Mouse (Mus musculus): ENCODE measurements around the gene Snx10. TPM values are rescaled to one million over a fixed set of nuclear protein-coding genes. Genes with fewer than 3 reads are reported as not detected.

Gene Snx10
- polyA plus RNA-seq, 1 experiment: 2.4 TPM

- no peaks in the 10 kb centered on the region for H3K27me3 ChIP-seq (ENCODE audit: control insufficient read depth, insufficient read depth, low read length)
- no peak overlapping the region for H3K4me3 ChIP-seq (ENCODE audit: extremely low read depth, insufficient read depth, insufficient read length)
- no peaks in the 10 kb centered on the region for H3K36me3 ChIP-seq (ENCODE audit: control insufficient read depth, insufficient read depth, low read length)
- peak; percentile 53 to 68 for DNase-seq (ENCODE audit: low read depth in 1 of 2, low spot score in 2 of 2)
- peak; percentile 74; the same call in 1 of the 2 replicates for TF ChIP-seq CTCF (IDR thresholded peaks at IDR 0.05; ENCODE audit: extremely low read depth, insufficient read depth, insufficient read length, insufficient replicate concordance)
- TF ChIP-seq POLR2A (IDR thresholded peaks at IDR 0.05; ENCODE audit: low read depth, low read length): no peak
- 40% methylated on average over 18 of the region's 18 CpGs for WGBS
- H3K4me1 ChIP-seq (ENCODE audit: control insufficient read depth, insufficient read depth, insufficient read length): no peaks in the 10 kb centered on the region
- no peak overlapping the region for H3K27ac ChIP-seq (ENCODE audit: insufficient read depth, low read length)
These were observed 56.5 kb downstream of the Snx10 start for GRCm38 (mm10) chr6:51580040-51580680.

- 96% methylated on average over 9 of the region's 9 CpGs for WGBS
- no peak for DNase-seq (ENCODE audit: low read depth in 1 of 2, low spot score in 2 of 2)
- H3K4me1 ChIP-seq (ENCODE audit: control insufficient read depth, insufficient read depth, insufficient read length): no peaks in the 10 kb centered on the region
- H3K27me3 ChIP-seq (ENCODE audit: control insufficient read depth, insufficient read depth, low read length): no peaks in the 10 kb centered on the region
- H3K27ac ChIP-seq (ENCODE audit: insufficient read depth, low read length): no peak overlapping the region
- TF ChIP-seq CTCF (IDR thresholded peaks at IDR 0.05; ENCODE audit: extremely low read depth, insufficient read depth, insufficient read length, insufficient replicate concordance) (no peak), POLR2A (IDR thresholded peaks at IDR 0.05; ENCODE audit: low read depth, low read length) (no peak)
- no peak overlapping the region for H3K4me3 ChIP-seq (ENCODE audit: extremely low read depth, insufficient read depth, insufficient read length)
- H3K36me3 ChIP-seq (ENCODE audit: control insufficient read depth, insufficient read depth, low read length): no peaks in the 10 kb centered on the region
These were observed 57.7 kb downstream of the Snx10 start for GRCm38 (mm10) chr6:51581418-51581817.

DNA sequence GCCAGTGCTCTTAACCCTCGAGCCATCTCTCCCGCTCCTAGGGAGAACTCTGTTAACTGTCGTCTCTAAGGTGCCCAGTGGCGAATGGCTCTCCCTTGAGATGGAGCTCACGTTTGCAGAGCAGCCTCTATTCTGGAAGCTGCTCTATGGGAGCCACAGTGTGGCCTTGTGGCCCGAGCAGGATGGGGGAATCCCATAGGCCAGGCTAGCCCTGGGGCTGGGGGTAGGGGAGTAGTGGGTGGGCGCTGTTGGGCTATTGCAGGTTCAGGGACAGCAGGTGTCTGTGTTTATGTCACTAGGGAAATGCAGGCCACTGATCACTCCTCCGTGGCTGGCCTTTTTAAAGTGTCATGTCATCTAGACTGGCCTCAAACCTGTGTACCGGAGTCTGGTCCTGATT is 58.4 kb downstream of the Snx10 start:
- DNase-seq (ENCODE audit: low read depth in 1 of 2, low spot score in 2 of 2): no peak
- Histone ChIP-seq H3K36me3 (ENCODE audit: control insufficient read depth, insufficient read depth, low read length) (no peaks in the 10 kb centered on the region), H3K4me3 (ENCODE audit: extremely low read depth, insufficient read depth, insufficient read length) (no peak overlapping the region), H3K27ac (ENCODE audit: insufficient read depth, low read length) (no peak overlapping the region), H3K4me1 (ENCODE audit: control insufficient read depth, insufficient read depth, insufficient read length) (no peaks in the 10 kb centered on the region), H3K27me3 (ENCODE audit: control insufficient read depth, insufficient read depth, low read length) (no peaks in the 10 kb centered on the region)
- 95% methylated on average over 9 of the region's 9 CpGs for WGBS
- TF ChIP-seq CTCF (IDR thresholded peaks at IDR 0.05; ENCODE audit: extremely low read depth, insufficient read depth, insufficient read length, insufficient replicate concordance) (no peak), POLR2A (IDR thresholded peaks at IDR 0.05; ENCODE audit: low read depth, low read length) (no peak)

- H3K27ac ChIP-seq (ENCODE audit: insufficient read depth, low read length): no peak overlapping the region
- no peak overlapping the region for H3K4me3 ChIP-seq (ENCODE audit: extremely low read depth, insufficient read depth, insufficient read length)
- TF ChIP-seq CTCF (IDR thresholded peaks at IDR 0.05; ENCODE audit: extremely low read depth, insufficient read depth, insufficient read length, insufficient replicate concordance) (peak; percentile 60; the same call in 1 of the 2 replicates), POLR2A (IDR thresholded peaks at IDR 0.05; ENCODE audit: low read depth, low read length) (no peak)
- H3K36me3 ChIP-seq (ENCODE audit: control insufficient read depth, insufficient read depth, low read length): no peaks in the 10 kb centered on the region; the same call in none of the 2 replicates
- H3K4me1 ChIP-seq (ENCODE audit: control insufficient read depth, insufficient read depth, insufficient read length): no peaks in the 10 kb centered on the region
- DNase-seq (ENCODE audit: low read depth in 1 of 2, low spot score in 2 of 2): peak in 1 of 2 experiments; percentile 39
- WGBS: 28% methylated on average over 8 of the region's 8 CpGs
- no peaks in the 10 kb centered on the region for H3K27me3 ChIP-seq (ENCODE audit: control insufficient read depth, insufficient read depth, low read length)
These were observed 62.3 kb downstream of the Snx10 start for GRCm38 (mm10) chr6:51585980-51586379.

DNA sequence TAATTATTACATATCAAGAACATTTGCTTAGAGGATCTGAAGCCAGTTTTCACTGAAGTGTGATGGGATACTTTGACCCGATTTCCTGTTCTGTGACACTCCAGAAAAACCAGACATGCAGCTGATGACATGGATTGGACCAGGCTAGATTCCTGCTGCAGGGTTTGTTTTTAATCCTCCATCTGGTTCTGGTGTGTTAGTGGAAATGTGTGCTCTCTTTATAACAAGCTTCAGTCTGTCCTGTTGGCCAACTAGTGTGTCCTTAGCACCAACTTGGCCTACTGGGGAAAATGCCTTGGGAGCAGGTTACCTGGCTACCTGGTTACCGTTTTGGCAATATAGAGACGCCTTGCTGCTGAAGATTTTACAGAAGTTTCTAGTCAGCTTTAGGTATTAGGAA is 63.6 kb downstream of the Snx10 start:
- no peaks in the 10 kb centered on the region for H3K27me3 ChIP-seq (ENCODE audit: control insufficient read depth, insufficient read depth, low read length)
- no peak for DNase-seq (ENCODE audit: low read depth in 1 of 2, low spot score in 2 of 2)
- H3K4me3 ChIP-seq (ENCODE audit: extremely low read depth, insufficient read depth, insufficient read length): no peak overlapping the region
- H3K4me1 ChIP-seq (ENCODE audit: control insufficient read depth, insufficient read depth, insufficient read length): peaks cover 2% of the 10 kb centered on the region
- H3K27ac ChIP-seq (ENCODE audit: insufficient read depth, low read length): no peak overlapping the region
- H3K36me3 ChIP-seq (ENCODE audit: control insufficient read depth, insufficient read depth, low read length): no peaks in the 10 kb centered on the region; the same call in none of the 2 replicates
- no peak for TF ChIP-seq POLR2A (IDR thresholded peaks at IDR 0.05; ENCODE audit: low read depth, low read length)
- TF ChIP-seq CTCF (IDR thresholded peaks at IDR 0.05; ENCODE audit: extremely low read depth, insufficient read depth, insufficient read length, insufficient replicate concordance): no peak
- WGBS: 89% methylated on average over 3 of the region's 3 CpGs

- Histone ChIP-seq H3K36me3 (ENCODE audit: control insufficient read depth, insufficient read depth, low read length) (no peaks in the 10 kb centered on the region; the same call in none of the 2 replicates), H3K4me3 (ENCODE audit: extremely low read depth, insufficient read depth, insufficient read length) (no peak overlapping the region), H3K27ac (ENCODE audit: insufficient read depth, low read length) (no peak overlapping the region), H3K27me3 (ENCODE audit: control insufficient read depth, insufficient read depth, low read length) (no peaks in the 10 kb centered on the region; the same call in 1 of the 2 replicates), H3K4me1 (ENCODE audit: control insufficient read depth, insufficient read depth, insufficient read length) (peaks cover 7% of the 10 kb centered on the region)
- 45% methylated on average over 1 of the region's 1 CpGs for WGBS
- no peak for DNase-seq (ENCODE audit: low read depth in 1 of 2, low spot score in 2 of 2)
- TF ChIP-seq POLR2A (IDR thresholded peaks at IDR 0.05; ENCODE audit: low read depth, low read length): no peak
- TF ChIP-seq CTCF (IDR thresholded peaks at IDR 0.05; ENCODE audit: extremely low read depth, insufficient read depth, insufficient read length, insufficient replicate concordance): no peak
These were observed 67.6 kb downstream of the Snx10 start for GRCm38 (mm10) chr6:51591264-51591663.

- no peak for TF ChIP-seq POLR2A (IDR thresholded peaks at IDR 0.05; ENCODE audit: low read depth, low read length)
- TF ChIP-seq CTCF (IDR thresholded peaks at IDR 0.05; ENCODE audit: extremely low read depth, insufficient read depth, insufficient read length, insufficient replicate concordance): no peak
- whole genome bisulfite sequencing: 42% methylated on average over 3 of the region's 3 CpGs
- no peak for DNase-seq (ENCODE audit: low read depth in 1 of 2, low spot score in 2 of 2)
- H3K4me1 ChIP-seq (ENCODE audit: control insufficient read depth, insufficient read depth, insufficient read length): peaks cover 7% of the 10 kb centered on the region
- H3K36me3 ChIP-seq (ENCODE audit: control insufficient read depth, insufficient read depth, low read length): no peaks in the 10 kb centered on the region; the same call in none of the 2 replicates
- H3K4me3 ChIP-seq (ENCODE audit: extremely low read depth, insufficient read depth, insufficient read length): no peak overlapping the region
- H3K27ac ChIP-seq (ENCODE audit: insufficient read depth, low read length): no peak overlapping the region
- no peaks in the 10 kb centered on the region; the same call in 1 of the 2 replicates for H3K27me3 ChIP-seq (ENCODE audit: control insufficient read depth, insufficient read depth, low read length)
These were observed 68.1 kb downstream of the Snx10 start for GRCm38 (mm10) chr6:51591844-51592243.
